28 mouse cellular contexts compared by ENCODE assay signal in genomic region chr16:9074295-9074694, GRCm38 (mm10).
"Had no signal": no experiment of that assay in that cellular context is flagged by ENCODE, and none has a peak within 500 bp of the region (broad histone marks: within the 10 kb centered on the region; RNA-seq: fewer than 3 reads in every experiment).

No protein-coding gene starts in this region.

- H3K9ac ChIP-seq: embryonic facial prominence, embryonic 12.5 days; embryonic facial prominence, embryonic 13.5 days; embryonic facial prominence, embryonic 15.5 days; forebrain, embryonic 12.5 days; forebrain, embryonic 13.5 days; forebrain, embryonic 15.5 days; forebrain, postnatal 0 days had no signal

- H3K4me1 ChIP-seq: embryonic facial prominence, embryonic 10.5 days; embryonic facial prominence, embryonic 12.5 days; embryonic facial prominence, embryonic 13.5 days; embryonic facial prominence, embryonic 15.5 days; forebrain, embryonic 15.5 days; heart, embryonic 10.5 days had no signal

- H3K27ac ChIP-seq: embryonic facial prominence, embryonic 10.5 days; embryonic facial prominence, embryonic 12.5 days; embryonic facial prominence, embryonic 13.5 days; embryonic facial prominence, embryonic 15.5 days; forebrain, embryonic 10.5 days; forebrain, embryonic 12.5 days; forebrain, embryonic 13.5 days; forebrain, embryonic 15.5 days; gastrocnemius, adult 2 months; heart, adult 2 months; heart, embryonic 10.5 days had no signal

- H3K9me3 ChIP-seq: embryonic facial prominence, embryonic 10.5 days; embryonic facial prominence, embryonic 12.5 days; embryonic facial prominence, embryonic 13.5 days; embryonic facial prominence, embryonic 15.5 days; forebrain, embryonic 12.5 days; forebrain, embryonic 13.5 days; forebrain, embryonic 15.5 days; heart, embryonic 10.5 days had no signal

- H3K4me2 ChIP-seq: embryonic facial prominence, embryonic 12.5 days; embryonic facial prominence, embryonic 13.5 days; embryonic facial prominence, embryonic 15.5 days; forebrain, embryonic 12.5 days; forebrain, embryonic 13.5 days; forebrain, embryonic 15.5 days had no signal

- DNase-seq: cerebellum, adult 8-10 months; cerebellum, adult 9-10 months; cerebellum, adult 9-11 months; cerebellum, postnatal 10 days; cerebellum, postnatal 14 days; cerebellum, postnatal 25 days; cerebellum, postnatal 36 days; embryo, embryonic 11 days; forebrain, postnatal 0 days; gastrocnemius, adult 2 months; gastrocnemius, postnatal 10 days; gastrocnemius, postnatal 14 days; gastrocnemius, postnatal 25 days; gastrocnemius, postnatal 36 days; heart, adult 11 months; heart, adult 18-20 months; heart, adult 2 months had no signal

- H3K27me3 ChIP-seq: embryonic facial prominence, embryonic 12.5 days; embryonic facial prominence, embryonic 13.5 days; embryonic facial prominence, embryonic 15.5 days; forebrain, embryonic 12.5 days; forebrain, embryonic 13.5 days; forebrain, embryonic 15.5 days had no signal

- H3K36me3 ChIP-seq: embryonic facial prominence, embryonic 10.5 days; embryonic facial prominence, embryonic 12.5 days; embryonic facial prominence, embryonic 13.5 days; embryonic facial prominence, embryonic 15.5 days; forebrain, embryonic 10.5 days; forebrain, embryonic 12.5 days; forebrain, embryonic 15.5 days; heart, embryonic 10.5 days had no signal

- ATAC-seq: forebrain, embryonic 13.5 days; forebrain, embryonic 15.5 days; forebrain, embryonic 16.5 days; forebrain, postnatal 0 days had no signal

- H3K4me3 ChIP-seq: embryonic facial prominence, embryonic 10.5 days; embryonic facial prominence, embryonic 12.5 days; embryonic facial prominence, embryonic 13.5 days; embryonic facial prominence, embryonic 15.5 days; erythroblast, embryonic 14.5 days; forebrain, embryonic 10.5 days; forebrain, embryonic 12.5 days; forebrain, embryonic 13.5 days; forebrain, embryonic 15.5 days; gastrocnemius, adult 2 months; heart, adult 2 months; heart, embryonic 10.5 days had no signal
